13 mouse cellular contexts compared by ENCODE assay signal in the genomic region with DNA sequence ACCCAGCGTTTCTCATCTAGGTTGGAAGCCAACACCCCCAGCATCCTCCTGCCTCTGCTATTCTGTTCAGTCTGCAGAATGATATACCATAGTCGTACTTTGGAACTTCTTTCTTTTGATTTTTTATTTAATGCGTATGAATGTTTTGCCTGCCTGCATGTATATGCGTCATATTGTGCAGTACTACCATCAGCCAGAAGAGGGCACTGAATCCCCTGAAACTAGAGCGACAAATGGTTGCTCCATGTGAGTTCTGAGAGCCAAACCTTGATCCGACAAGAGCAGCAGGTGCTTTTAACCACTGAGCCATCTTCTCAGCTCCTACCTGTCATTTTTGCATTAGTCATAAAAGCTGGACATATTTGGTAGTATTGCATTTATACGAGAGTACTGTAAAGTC. TPM values are rescaled to one million over a fixed set of nuclear protein-coding genes. Genes with fewer than 3 reads are reported as not detected.
DNase-seq lines count a peak whose midpoint lies in the region; ATAC-seq and TF ChIP-seq lines count a peak whose summit lies in the region.
"Had no signal": no experiment of that assay in that cellular context is flagged by ENCODE, and none has a peak within 500 bp of the region (broad histone marks: within the 10 kb centered on the region; RNA-seq: fewer than 3 reads in every experiment).

No protein-coding gene starts in this region.

- no peaks in the 10 kb centered on the region for H3K27me3 ChIP-seq in embryonic facial prominence, embryonic 11.5 days (ENCODE audit: control insufficient read depth, insufficient read depth, low read length)
- H3K27me3 ChIP-seq in embryonic facial prominence, embryonic 10.5 days (replicated peaks; ENCODE audit: low read depth, poor library complexity, severe bottlenecking): 0 out of 2 replicates have a peak, but pooled peaks cover 4% of the 10 kb centered on the region
- H3K27me3 ChIP-seq in liver, adult 2 months (ENCODE audit: control insufficient read depth, insufficient read depth, low read length): no peaks in the 10 kb centered on the region
- no peaks in the 10 kb centered on the region for H3K27me3 ChIP-seq in liver, embryonic 11.5 days (replicated peaks; ENCODE audit: control insufficient read depth, insufficient read depth, low read length)
- 0 out of 2 replicates have a peak, but pooled peaks cover 1% of the 10 kb centered on the region for H3K27me3 ChIP-seq in E14TG2a.4 (ENCODE audit: insufficient read depth, low read length)
- H3K27me3 ChIP-seq: kidney, embryonic 15.5 days; stomach, embryonic 15.5 days had no signal

- no peak overlapping the region for H3K4me3 ChIP-seq in embryonic facial prominence, embryonic 11.5 days (ENCODE audit: low read depth, low read length)
- H3K4me3 ChIP-seq in embryonic facial prominence, embryonic 10.5 days: no peak overlapping the region
- no peak overlapping the region for H3K4me3 ChIP-seq in liver, adult 2 months (ENCODE audit: insufficient read depth, low read depth, low read length)
- H3K4me3 ChIP-seq in liver, embryonic 11.5 days (ENCODE audit: low read depth, low read length): no peak overlapping the region
- H3K4me3 ChIP-seq in E14TG2a.4 (replicated peaks; ENCODE audit: low read length): no peak overlapping the region
- H3K4me3 ChIP-seq: kidney, embryonic 15.5 days; stomach, embryonic 15.5 days had no signal

- no peaks in the 10 kb centered on the region for H3K79me2 ChIP-seq in liver, adult 2 months (ENCODE audit: control insufficient read depth, insufficient read depth, low read length)

- no peak overlapping the region for H3K9ac ChIP-seq in embryonic facial prominence, embryonic 11.5 days (replicated peaks; ENCODE audit: low read length)
- H3K9ac ChIP-seq in liver, adult 2 months (ENCODE audit: low read depth, low read length): no peak overlapping the region
- H3K9ac ChIP-seq in liver, embryonic 11.5 days (ENCODE audit: low read depth, low read length): no peak overlapping the region
- H3K9ac ChIP-seq: kidney, embryonic 15.5 days; stomach, embryonic 15.5 days had no signal

- no peaks in the 10 kb centered on the region for H3K9me3 ChIP-seq in embryonic facial prominence, embryonic 11.5 days (replicated peaks; ENCODE audit: control insufficient read depth, low read length)
- H3K9me3 ChIP-seq in embryonic facial prominence, embryonic 10.5 days: no peaks in the 10 kb centered on the region
- peaks cover 3% of the 10 kb centered on the region; the same call in 1 of the 2 replicates for H3K9me3 ChIP-seq in liver, embryonic 11.5 days (ENCODE audit: control insufficient read depth, low read length)
- no peaks in the 10 kb centered on the region for H3K9me3 ChIP-seq in E14TG2a.4 (ENCODE audit: low read length)
- H3K9me3 ChIP-seq: kidney, embryonic 15.5 days; stomach, embryonic 15.5 days had no signal

- no peak overlapping the region for H3K4me2 ChIP-seq in embryonic facial prominence, embryonic 11.5 days (ENCODE audit: low read depth, low read length)
- H3K4me2 ChIP-seq in liver, embryonic 11.5 days: no peak overlapping the region
- H3K4me2 ChIP-seq: kidney, embryonic 15.5 days; stomach, embryonic 15.5 days had no signal

- DNase-seq in embryonic facial prominence, embryonic 11.5 days (ENCODE audit: low spot score): peak; percentile 13
- DNase-seq in embryonic facial prominence, embryonic 10.5 days (ENCODE audit: low spot score): no peak
- peak; percentile 50 for DNase-seq in liver, adult 2 months (ENCODE audit: extremely low read depth, low read depth, low spot score)
- no peak for DNase-seq in liver, embryonic 11.5 days (ENCODE audit: low spot score)
- peak; percentile 68 for DNase-seq in induced T-regulatory cell, adult 2 months (ENCODE audit: low read depth)
- DNase-seq in right cerebral cortex, postnatal 36 days (ENCODE audit: low spot score in 2 of 2): no peak
- DNase-seq: heart, postnatal 10 days; lung, postnatal 10 days had no signal

- TF ChIP-seq CTCF in liver, adult 2 months (IDR thresholded peaks at IDR 0.05; ENCODE audit: low read depth, low read length): peak; percentile 12; the same call in 1 of the 2 replicates
- TF ChIP-seq CTCF in E14TG2a.4 (conservative IDR thresholded peaks at IDR 0.05; ENCODE audit: low read length): peak; percentile 84

- no peaks in the 10 kb centered on the region for H3K4me1 ChIP-seq in embryonic facial prominence, embryonic 11.5 days (ENCODE audit: control insufficient read depth, insufficient read depth, low read length)
- H3K4me1 ChIP-seq in embryonic facial prominence, embryonic 10.5 days: peaks cover 18% of the 10 kb centered on the region
- H3K4me1 ChIP-seq in liver, adult 2 months (ENCODE audit: control insufficient read depth, insufficient read depth, low read length): peaks cover 6% of the 10 kb centered on the region
- H3K4me1 ChIP-seq in liver, embryonic 11.5 days (replicated peaks; ENCODE audit: control insufficient read depth, insufficient read depth, low read length): peaks cover 15% of the 10 kb centered on the region
- H3K4me1 ChIP-seq in E14TG2a.4 (replicated peaks; ENCODE audit: low read depth, low read length): peaks cover 32% of the 10 kb centered on the region

- H3K36me3 ChIP-seq in embryonic facial prominence, embryonic 11.5 days (replicated peaks; ENCODE audit: control insufficient read depth, insufficient read depth, low read depth, low read length): no peaks in the 10 kb centered on the region
- no peaks in the 10 kb centered on the region for H3K36me3 ChIP-seq in embryonic facial prominence, embryonic 10.5 days (replicated peaks)
- H3K36me3 ChIP-seq in liver, adult 2 months (ENCODE audit: control insufficient read depth, insufficient read depth, low read length): no peaks in the 10 kb centered on the region
- H3K36me3 ChIP-seq in liver, embryonic 11.5 days (ENCODE audit: control insufficient read depth, insufficient read depth, low read length): no peaks in the 10 kb centered on the region
- H3K36me3 ChIP-seq in E14TG2a.4 (ENCODE audit: insufficient read depth, low read length): no peaks in the 10 kb centered on the region
- H3K36me3 ChIP-seq: kidney, embryonic 15.5 days; stomach, embryonic 15.5 days had no signal

- H3K27ac ChIP-seq in embryonic facial prominence, embryonic 11.5 days (replicated peaks; ENCODE audit: low read depth, low read length): no peak overlapping the region
- H3K27ac ChIP-seq in embryonic facial prominence, embryonic 10.5 days (replicated peaks): no peak overlapping the region
- H3K27ac ChIP-seq in liver, adult 2 months (replicated peaks; ENCODE audit: insufficient read depth, low read depth, low read length): no peak overlapping the region
- H3K27ac ChIP-seq in liver, embryonic 11.5 days (ENCODE audit: low read depth, low read length): no peak overlapping the region
- H3K27ac ChIP-seq: kidney, embryonic 15.5 days; stomach, embryonic 15.5 days had no signal

- no peak for TF ChIP-seq POLR2A in liver, adult 2 months (IDR thresholded peaks at IDR 0.05; ENCODE audit: extremely low read depth, insufficient read depth, low read length)

- 66% methylated on average over 7 of the region's 7 CpGs for WGBS in embryonic facial prominence, embryonic 11.5 days
- whole genome bisulfite sequencing in embryonic facial prominence, embryonic 10.5 days: 64% methylated on average over 7 of the region's 7 CpGs
- 78% methylated on average over 7 of the region's 7 CpGs for WGBS in liver, adult 2 months
- WGBS in liver, embryonic 11.5 days: 60% methylated on average over 7 of the region's 7 CpGs

- no peak for ATAC-seq in embryonic facial prominence, embryonic 11.5 days (replicated peaks; ENCODE audit: insufficient number of reproducible peaks, low FRiP score, low TSS enrichment, low read depth)
- no peak for ATAC-seq in liver, embryonic 11.5 days (replicated peaks; ENCODE audit: low FRiP score)
- no peak for ATAC-seq in megakaryocyte-erythroid progenitor cell, adult 5-6 weeks (replicated peaks; ENCODE audit: low FRiP score, low TSS enrichment, poor library complexity, severe bottlenecking)

RNA-seq across cellular contexts. Expression of a gene that starts 3.3 kb away (rescaled TPM):
- polyA plus RNA-seq in embryonic facial prominence, embryonic 11.5 days (2014; fragmentation: Nextera tagmentation; extraction: Ambion mirVana): 0.31 and 0.55 TPM in 2 replicates
- polyA plus RNA-seq in embryonic facial prominence, embryonic 10.5 days (2016; fragmentation: Nextera tagmentation; extraction: Ambion mirVana): 0.65 and 0.81 TPM in 2 replicates
- total RNA-seq in liver, adult 2 months (2014; rRNA removed): 0.09 TPM in 1 of 2 replicates, not detected in the other
- 0.15 and 0.22 TPM in 2 replicates for polyA plus RNA-seq in liver, adult 2 months (2012; rRNA removed)
- 1.3 and 1.5 TPM in 2 replicates for polyA plus RNA-seq in liver, embryonic 11.5 days (2014; fragmentation: Nextera tagmentation; extraction: Ambion mirVana)
- 6.4 and 9.0 TPM in 2 replicates for total RNA-seq in megakaryocyte-erythroid progenitor cell, adult 5-6 weeks (2014; fragmentation: Nextera tagmentation)
- total RNA-seq in megakaryocyte-erythroid progenitor cell, adult 5-6 weeks (2017): 6.3 and 7.9 TPM in 2 replicates
- total RNA-seq: gastrocnemius, adult 18-20 months had no signal

RNA-seq across cellular contexts. Expression of a gene that starts 3.7 kb away (rescaled TPM):
- 9.6 and 11.2 TPM in 2 replicates for polyA plus RNA-seq in embryonic facial prominence, embryonic 11.5 days (2014; fragmentation: Nextera tagmentation; extraction: Ambion mirVana)
- polyA plus RNA-seq in embryonic facial prominence, embryonic 10.5 days (2016; fragmentation: Nextera tagmentation; extraction: Ambion mirVana): 11.9 and 12.3 TPM in 2 replicates
- total RNA-seq in liver, adult 2 months (2014; rRNA removed): 7.6 and 11.5 TPM in 2 replicates
- polyA plus RNA-seq in liver, adult 2 months (2012; rRNA removed): 51.9 and 78.1 TPM in 2 replicates
- polyA plus RNA-seq in liver, embryonic 11.5 days (2014; fragmentation: Nextera tagmentation; extraction: Ambion mirVana): 27.4 and 29.7 TPM in 2 replicates
- 71.7 and 84.7 TPM in 2 replicates for total RNA-seq in megakaryocyte-erythroid progenitor cell, adult 5-6 weeks (2014; fragmentation: Nextera tagmentation)
- total RNA-seq in megakaryocyte-erythroid progenitor cell, adult 5-6 weeks (2017): 16.0 and 19.1 TPM in 2 replicates

RNA-seq across cellular contexts. Expression of a gene that starts 20.2 kb away (rescaled TPM):
- polyA plus RNA-seq in embryonic facial prominence, embryonic 11.5 days (2014; fragmentation: Nextera tagmentation; extraction: Ambion mirVana): 8.3 and 8.8 TPM in 2 replicates
- polyA plus RNA-seq in embryonic facial prominence, embryonic 10.5 days (2016; fragmentation: Nextera tagmentation; extraction: Ambion mirVana): 19.4 and 20.1 TPM in 2 replicates
- total RNA-seq in liver, adult 2 months (2014; rRNA removed): 4.4 and 5.9 TPM in 2 replicates
- polyA plus RNA-seq in liver, adult 2 months (2012; rRNA removed): 9.1 and 10.5 TPM in 2 replicates
- 9.0 and 13.1 TPM in 2 replicates for polyA plus RNA-seq in liver, embryonic 11.5 days (2014; fragmentation: Nextera tagmentation; extraction: Ambion mirVana)
- total RNA-seq in megakaryocyte-erythroid progenitor cell, adult 5-6 weeks (2014; fragmentation: Nextera tagmentation): 9.9 and 11.8 TPM in 2 replicates
- 5.5 and 6.9 TPM in 2 replicates for total RNA-seq in megakaryocyte-erythroid progenitor cell, adult 5-6 weeks (2017)

RNA-seq across cellular contexts. Expression of a gene that starts 20.4 kb away (rescaled TPM):
- 28.9 and 29.7 TPM in 2 replicates for polyA plus RNA-seq in embryonic facial prominence, embryonic 11.5 days (2014; fragmentation: Nextera tagmentation; extraction: Ambion mirVana)
- polyA plus RNA-seq in embryonic facial prominence, embryonic 10.5 days (2016; fragmentation: Nextera tagmentation; extraction: Ambion mirVana): 62.3 and 64.3 TPM in 2 replicates
- 15.2 and 19.8 TPM in 2 replicates for total RNA-seq in liver, adult 2 months (2014; rRNA removed)
- polyA plus RNA-seq in liver, adult 2 months (2012; rRNA removed): 24.2 and 24.6 TPM in 2 replicates
- polyA plus RNA-seq in liver, embryonic 11.5 days (2014; fragmentation: Nextera tagmentation; extraction: Ambion mirVana): 46.7 and 47.0 TPM in 2 replicates
- total RNA-seq in megakaryocyte-erythroid progenitor cell, adult 5-6 weeks (2014; fragmentation: Nextera tagmentation): 28.3 and 41.7 TPM in 2 replicates
- 40.4 and 40.6 TPM in 2 replicates for total RNA-seq in megakaryocyte-erythroid progenitor cell, adult 5-6 weeks (2017)

RNA-seq across cellular contexts. Expression of a gene that starts 41.9 kb away (rescaled TPM):
- polyA plus RNA-seq in embryonic facial prominence, embryonic 11.5 days (2014; fragmentation: Nextera tagmentation; extraction: Ambion mirVana): not detected in 2 replicates
- 0.27 TPM in 1 of 2 replicates, not detected in the other for polyA plus RNA-seq in embryonic facial prominence, embryonic 10.5 days (2016; fragmentation: Nextera tagmentation; extraction: Ambion mirVana)
- not detected in 2 replicates for total RNA-seq in liver, adult 2 months (2014; rRNA removed)
- not detected in 2 replicates for polyA plus RNA-seq in liver, adult 2 months (2012; rRNA removed)
- polyA plus RNA-seq in liver, embryonic 11.5 days (2014; fragmentation: Nextera tagmentation; extraction: Ambion mirVana): not detected in 2 replicates
- not detected in 2 replicates for total RNA-seq in megakaryocyte-erythroid progenitor cell, adult 5-6 weeks (2014; fragmentation: Nextera tagmentation)
- total RNA-seq in megakaryocyte-erythroid progenitor cell, adult 5-6 weeks (2017): not detected in 2 replicates
- total RNA-seq: gastrocnemius, adult 18-20 months; heart, postnatal 10 days had no signal
- polyA plus RNA-seq: kidney, embryonic 15.5 days; stomach, embryonic 15.5 days had no signal

Comparison
In these comparisons a context has a peak if more than half of its experiments do, and no peak if none do; other contexts are left out.
1. DNase-seq: peak in embryonic facial prominence, embryonic 11.5 days (single experiment), liver, adult 2 months (single experiment) and induced T-regulatory cell, adult 2 months (single experiment); none in embryonic facial prominence, embryonic 10.5 days (single experiment), liver, embryonic 11.5 days (single experiment) and right cerebral cortex, postnatal 36 days (0 of 2).